Mouse (Mus musculus) embryonic fibroblast, embryonic 13.5 days (primary cell): ENCODE results near the gene Ptprb. TPM values are rescaled to one million over a fixed set of nuclear protein-coding genes. Genes with fewer than 3 reads are reported as not detected.
A peak's percentile ranks its signal among the peaks of the same experiment; 100 is the strongest.

Experiments used
- H3K27ac ChIP-seq: 2 replicates; pipeline ENCODE4 v1.5.1; 2012; ENCODE audit warnings: low read length, control low read depth, inconsistent platforms; ENCODE audit not compliant: insufficient read depth
- H3K4me1 ChIP-seq: 2 replicates; pipeline ENCODE4 v1.6.1; 2011; ENCODE audit warnings: low read length; ENCODE audit not compliant: control insufficient read depth, insufficient read depth
- H3K4me3 ChIP-seq: 2 replicates; pipeline ENCODE4 v1.5.1; 2011; ENCODE audit warnings: mild to moderate bottlenecking, control low read depth, low read length; ENCODE audit not compliant: insufficient read depth
- CTCF ChIP-seq: IDR thresholded peaks from 2 replicates; pipeline ENCODE4 v1.5.1; 2011; ENCODE audit warnings: mild to moderate bottlenecking, control low read depth, low read length, moderate library complexity, borderline replicate concordance; ENCODE audit not compliant: insufficient read depth
- POLR2A ChIP-seq: IDR thresholded peaks from 2 replicates; pipeline ENCODE4 v1.6.1; 2011; ENCODE audit warnings: low read depth, mild to moderate bottlenecking, control low read depth, low read length, moderate library complexity
- polyA plus RNA-seq: library from polyadenylated mRNA; stranded (reverse); fragments of >200 nt; gene quantifications from 2 replicates; pipeline ENCODE4 v1.2.4, GENCODE M21; 2011; ENCODE audit warnings: low read depth; ENCODE audit not compliant: missing spikeins, insufficient read length

Ptprb gene
- polyA plus RNA-seq, 1 experiment = 7.6 TPM

DNA sequence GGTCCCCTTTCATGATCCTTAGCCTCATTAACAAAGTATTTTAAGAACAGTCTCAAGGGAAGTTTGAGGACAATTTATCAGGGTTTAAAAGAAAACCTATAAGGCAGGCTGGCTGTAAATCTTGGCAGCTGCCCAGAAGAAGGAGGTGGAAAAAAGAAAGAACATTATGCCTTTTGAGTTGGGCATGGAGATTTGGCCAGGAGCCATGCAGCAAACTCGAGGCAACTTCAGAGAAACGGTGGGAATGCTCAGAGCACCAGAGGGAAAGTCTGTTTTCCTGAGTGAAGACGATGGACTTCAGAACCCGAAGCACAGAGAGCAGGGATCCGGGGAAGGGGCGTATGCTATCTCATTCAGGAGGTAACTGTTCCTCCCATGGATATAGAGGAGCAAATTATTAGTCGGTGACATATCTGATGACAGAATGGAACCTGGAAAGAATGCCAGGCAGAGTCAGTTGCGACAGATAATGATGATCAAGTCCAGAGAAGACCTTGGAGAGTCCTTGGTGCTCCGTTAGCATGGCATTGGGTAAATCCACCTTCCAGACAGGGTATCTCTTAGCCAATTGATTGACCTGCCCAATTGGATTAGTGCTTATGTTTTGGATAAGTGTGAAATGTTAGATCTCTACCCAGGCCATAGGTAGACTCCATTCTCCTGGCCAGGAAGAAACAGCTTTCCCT is 118.6 kb downstream of the Ptprb start:
- H3K4me3 ChIP-seq = no peak overlapping the region
- H3K27ac ChIP-seq = peak overlapping the region; percentile 35
- TF ChIP-seq POLR2A (no peak), CTCF (no peak)
- H3K4me1 ChIP-seq = peaks cover 3% of the 10 kb centered on the region

DNA sequence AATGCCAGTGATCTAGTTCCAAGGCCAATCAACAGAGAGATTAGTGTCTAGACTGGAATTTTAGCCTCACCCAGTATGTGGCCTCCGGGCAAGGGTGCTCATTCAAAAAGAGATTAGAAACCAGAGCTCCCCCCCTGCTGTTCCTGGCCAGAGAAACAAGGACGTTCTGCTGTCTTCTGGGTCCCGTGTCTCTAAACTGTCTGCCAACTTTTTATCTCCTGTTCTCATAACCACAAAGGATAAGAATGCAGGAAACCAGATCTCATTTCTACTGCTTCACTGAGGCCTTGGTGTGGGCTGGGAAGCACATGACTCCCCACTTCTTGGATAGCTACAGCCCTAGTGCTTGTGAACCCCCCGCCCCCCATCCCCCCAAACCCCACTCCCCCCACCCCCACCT is 119.3 kb downstream of the Ptprb start:
- peaks cover 3% of the 10 kb centered on the region for H3K4me1 ChIP-seq
- TF ChIP-seq POLR2A = no peak
- no peak for TF ChIP-seq CTCF
- H3K27ac ChIP-seq = no peak overlapping the region
- no peak overlapping the region for H3K4me3 ChIP-seq

DNA sequence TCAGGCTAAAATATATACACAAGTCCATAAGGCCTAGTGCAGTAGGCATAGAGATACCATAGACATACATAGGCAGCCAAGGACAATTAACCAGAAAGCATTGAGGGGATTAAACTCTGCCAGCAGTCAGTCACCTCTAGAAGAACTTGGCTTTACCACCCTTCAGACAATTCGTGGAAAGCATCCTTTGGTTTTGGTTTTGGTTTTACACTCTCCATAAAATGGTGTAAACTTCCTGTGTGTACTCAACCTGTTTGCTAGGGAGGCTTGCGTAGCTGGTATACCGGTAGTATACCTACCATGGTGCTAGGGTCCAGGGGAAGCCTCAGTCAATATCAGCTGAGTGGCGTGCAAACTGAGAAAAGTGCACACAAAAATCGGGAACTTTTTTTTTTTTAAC is 121.0 kb downstream of the Ptprb start:
- Histone ChIP-seq H3K27ac (no peak overlapping the region), H3K4me1 (peaks cover 3% of the 10 kb centered on the region), H3K4me3 (no peak overlapping the region)
- no peak for TF ChIP-seq CTCF
- TF ChIP-seq POLR2A = no peak

DNA sequence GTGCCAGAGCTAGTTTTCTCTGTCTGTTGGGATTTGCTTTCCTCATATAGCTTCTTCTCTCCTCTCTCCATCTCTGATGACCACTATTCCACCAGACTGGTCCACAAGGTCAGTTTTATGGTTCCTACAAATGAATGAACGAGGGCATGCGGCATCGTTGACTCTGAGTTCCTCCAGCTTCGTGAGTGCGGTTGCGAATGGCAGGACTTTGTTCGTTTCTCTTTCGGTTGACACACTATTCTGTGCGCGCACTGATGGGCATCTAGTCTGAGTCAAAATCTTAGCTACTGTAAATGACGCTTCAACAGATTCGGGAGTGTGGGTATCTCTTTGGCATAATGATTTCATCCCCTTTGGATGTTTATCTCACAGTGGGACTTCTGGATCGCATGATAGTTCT is 121.6 kb downstream of the Ptprb start:
- Histone ChIP-seq H3K27ac (no peak overlapping the region), H3K4me1 (peaks cover 3% of the 10 kb centered on the region), H3K4me3 (no peak overlapping the region)
- TF ChIP-seq POLR2A (no peak), CTCF (no peak)

DNA sequence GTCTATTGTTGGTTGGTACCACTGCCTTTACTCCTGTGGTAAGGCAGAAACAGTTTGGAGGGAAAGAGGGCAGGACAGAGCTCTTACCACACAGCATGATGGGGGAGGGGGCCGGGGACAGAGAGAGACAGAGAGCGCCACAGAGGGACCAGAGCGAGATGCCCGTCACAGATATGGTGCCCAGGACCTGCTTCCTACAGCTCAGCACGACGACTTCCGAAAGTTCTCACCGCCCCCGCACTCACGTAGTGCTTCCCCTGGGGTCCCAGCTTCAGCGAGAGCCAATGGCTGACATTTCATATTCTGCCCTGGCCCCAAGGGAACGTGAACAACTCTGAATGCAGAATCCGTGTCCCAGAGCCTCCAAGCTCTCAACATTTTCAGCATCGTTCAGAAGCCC is 122.2 kb downstream of the Ptprb start:
- no peak for TF ChIP-seq CTCF
- TF ChIP-seq POLR2A = no peak
- Histone ChIP-seq H3K4me3 (no peak overlapping the region), H3K4me1 (peaks cover 3% of the 10 kb centered on the region), H3K27ac (no peak overlapping the region)

DNA sequence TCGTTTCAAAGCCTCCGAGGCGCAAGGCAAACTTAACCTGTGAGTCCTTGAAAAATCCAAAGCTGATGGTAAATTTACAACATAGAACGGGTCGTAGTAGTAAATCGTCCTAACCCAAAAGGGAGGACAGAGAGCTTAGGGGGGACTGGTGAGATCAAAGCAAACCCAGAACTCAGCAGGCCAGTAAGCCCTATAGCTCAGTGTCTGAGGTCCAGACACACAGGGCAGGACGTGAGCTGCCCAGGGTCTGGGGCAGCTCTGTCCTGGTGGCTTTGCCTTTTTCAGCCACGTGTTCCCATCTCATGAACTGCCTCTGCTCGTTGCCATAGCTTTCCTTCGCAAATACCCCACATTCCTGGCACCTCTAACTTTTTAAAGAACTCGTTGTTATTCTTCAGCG is 122.7 kb downstream of the Ptprb start:
- Histone ChIP-seq H3K4me1 (peaks cover 3% of the 10 kb centered on the region), H3K27ac (no peak overlapping the region), H3K4me3 (no peak overlapping the region)
- no peak for TF ChIP-seq POLR2A
- TF ChIP-seq CTCF = no peak

DNA sequence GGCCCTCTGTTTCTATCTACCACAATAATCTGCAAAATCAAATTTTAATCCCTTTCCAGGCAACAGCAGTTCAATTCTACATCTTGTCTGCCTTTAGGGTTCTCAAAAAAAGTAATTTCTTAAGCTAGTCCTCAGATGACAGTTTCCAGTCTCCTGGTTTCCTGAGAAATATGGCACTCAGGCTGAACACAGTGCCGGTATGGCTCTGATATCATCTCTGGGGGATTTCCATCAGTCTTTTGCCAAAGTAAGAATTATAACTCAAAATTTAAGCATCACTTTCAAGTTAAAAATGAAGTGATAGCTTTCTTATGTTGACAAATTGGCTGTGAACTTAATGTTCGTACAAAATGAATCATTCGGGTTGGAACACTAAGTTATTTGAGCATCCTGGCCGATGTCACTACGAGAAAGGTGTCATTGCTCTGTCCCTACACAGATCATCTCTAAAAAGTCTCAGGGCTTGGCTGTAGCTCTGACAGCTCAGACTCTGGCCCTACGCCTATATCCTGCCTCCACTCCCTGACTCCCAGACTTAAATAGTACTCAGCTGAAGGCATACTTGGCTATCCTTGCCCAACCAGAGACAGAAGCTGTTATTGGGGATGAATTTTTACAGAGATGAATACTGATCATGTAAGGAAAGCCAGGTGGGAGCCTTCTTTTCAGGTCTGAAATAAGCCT is 127.6 kb downstream of the Ptprb start:
- H3K27ac ChIP-seq = no peak overlapping the region
- no peaks in the 10 kb centered on the region for H3K4me1 ChIP-seq
- no peak for TF ChIP-seq POLR2A
- TF ChIP-seq CTCF = no peak
- no peak overlapping the region for H3K4me3 ChIP-seq

DNA sequence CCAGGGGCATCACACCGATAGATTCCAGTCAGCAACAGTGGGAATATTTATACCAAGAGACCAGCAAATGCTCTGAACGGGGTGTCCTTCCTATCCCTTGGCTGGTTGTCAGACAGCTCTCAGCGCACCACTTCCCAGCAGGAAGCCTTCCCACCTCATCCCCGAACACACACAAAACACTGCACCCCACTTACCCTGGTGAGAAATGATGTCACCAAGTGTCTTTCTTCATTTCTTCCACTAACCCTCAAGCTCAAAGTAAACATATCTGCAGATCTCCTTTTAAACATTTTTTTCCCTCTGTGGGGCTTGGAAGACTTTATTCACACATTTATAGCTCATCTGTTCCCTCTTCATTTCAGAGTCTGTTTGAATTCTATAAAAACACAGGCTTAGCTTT is 128.4 kb downstream of the Ptprb start:
- no peak for TF ChIP-seq CTCF
- Histone ChIP-seq H3K27ac (no peak overlapping the region), H3K4me3 (no peak overlapping the region), H3K4me1 (no peaks in the 10 kb centered on the region)

DNA sequence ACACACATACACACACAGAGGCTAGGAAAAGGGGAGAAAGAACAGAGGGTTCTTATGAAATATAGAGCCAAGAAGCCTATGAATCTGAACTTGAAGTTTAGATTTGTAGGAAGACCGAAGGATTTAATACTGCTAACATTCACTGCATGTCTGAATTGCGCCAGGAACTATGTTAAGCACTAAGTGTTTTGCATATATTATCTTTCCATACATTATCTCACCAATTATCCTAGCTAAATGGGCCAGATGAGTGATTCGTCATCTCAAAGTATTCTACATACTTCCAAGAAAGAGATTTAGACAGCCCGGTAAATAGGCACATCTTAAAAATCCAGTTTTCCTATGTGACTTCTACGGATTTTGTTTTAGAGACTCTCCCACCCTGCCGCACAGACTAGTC is 129.7 kb downstream of the Ptprb start:
- no peak for TF ChIP-seq POLR2A
- H3K4me1 ChIP-seq = no peaks in the 10 kb centered on the region
- H3K27ac ChIP-seq = no peak overlapping the region
- no peak overlapping the region for H3K4me3 ChIP-seq

DNA sequence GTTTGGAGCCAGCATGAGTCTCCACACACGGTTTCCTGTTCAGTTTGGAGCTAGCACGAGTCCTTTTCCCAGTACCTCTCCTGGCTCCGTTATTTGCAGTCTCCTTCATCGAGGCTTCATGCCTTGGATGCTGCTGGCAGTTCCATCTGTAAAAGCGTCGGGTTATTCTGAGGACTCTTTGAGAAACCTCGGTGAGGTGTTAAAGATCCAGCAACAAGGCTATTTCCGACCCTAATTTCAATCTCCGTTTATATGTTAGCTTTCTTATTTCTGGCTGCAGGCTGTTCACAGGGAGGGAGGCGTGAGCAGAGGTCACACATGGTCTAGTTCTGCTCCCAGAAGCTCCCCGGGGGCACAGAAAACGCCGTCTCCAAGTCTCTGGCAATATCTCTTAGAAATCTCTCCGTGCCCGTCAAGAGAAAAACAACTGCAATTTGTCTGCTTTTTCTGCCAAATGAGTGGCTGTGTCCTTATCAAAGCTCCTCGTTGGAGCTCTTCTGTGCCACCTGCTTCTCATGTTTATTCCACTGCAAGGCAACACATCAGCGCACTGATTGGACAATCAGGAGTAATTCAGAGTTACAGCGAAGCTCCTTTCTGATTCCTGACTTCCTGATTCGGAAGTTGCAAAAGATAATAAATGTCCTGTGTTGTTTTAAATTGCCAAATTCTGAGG is 132.5 kb downstream of the Ptprb start:
- TF ChIP-seq POLR2A = no peak
- no peak overlapping the region for H3K27ac ChIP-seq
- no peak overlapping the region for H3K4me3 ChIP-seq
- peaks cover 7% of the 10 kb centered on the region for H3K4me1 ChIP-seq
